Mouse (Mus musculus) limb, embryonic 15.5 days (tissue): ENCODE measurements around the gene Mtus2. TPM values are rescaled to one million over a fixed set of nuclear protein-coding genes. Genes with fewer than 3 reads are reported as not detected.
"Not testable (repeated sequence)": the region's sequence is repeated elsewhere in the genome, so short reads cannot be mapped to it uniquely, and the experiment has no call there.

Source experiments
- ATAC-seq: fragments of 200-750 bp; cut with Nextera tagmentation; 2 replicates; pipeline ENCODE4 v1.8.0; 2017; ENCODE audit warnings: low read depth, moderate TSS enrichment; ENCODE audit not compliant: insufficient number of reproducible peaks, low FRiP score, low TSS enrichment
- H3K27ac ChIP-seq: fragments of 300-500 bp; sonication (generic); 2 replicates; pipeline ENCODE4 v1.5.1; 2015; ENCODE audit warnings: moderate library complexity, mild to moderate bottlenecking, inconsistent platforms
- H3K27me3 ChIP-seq: fragments of 300-500 bp; sonication (generic); 2 replicates; pipeline ENCODE4 v1.6.1; 2015; ENCODE audit warnings: inconsistent platforms
- H3K36me3 ChIP-seq: fragments of 300-500 bp; sonication (generic); 2 replicates; pipeline ENCODE4 v1.6.1; 2015; ENCODE audit warnings: inconsistent platforms
- H3K4me1 ChIP-seq: fragments of 300-500 bp; sonication (generic); 2 replicates; pipeline ENCODE4 v1.6.1; 2015; ENCODE audit warnings: inconsistent platforms
- H3K4me2 ChIP-seq: fragments of 300-500 bp; sonication (generic); 2 replicates; pipeline ENCODE4 v1.6.1; 2015; ENCODE audit warnings: mild to moderate bottlenecking, inconsistent platforms
- H3K4me3 ChIP-seq: fragments of 300-500 bp; sonication (generic); 2 replicates; pipeline ENCODE4 v1.5.1; 2015; ENCODE audit warnings: mild to moderate bottlenecking, inconsistent platforms
- H3K9ac ChIP-seq: fragments of 300-500 bp; sonication (generic); 2 replicates; pipeline ENCODE4 v1.6.1; 2015; ENCODE audit warnings: inconsistent platforms
- H3K9me3 ChIP-seq: fragments of 300-500 bp; sonication (generic); 2 replicates; pipeline ENCODE4 v1.6.1; 2016; ENCODE audit warnings: inconsistent platforms
- WGBS: fragments of 180-500 bp; shearing (Covaris S2); methylation state at CpG from one replicate; pipeline ENCODE4 v1.1.7; 2015; 5-methylcytosine and 5-hydroxymethylcytosine counted together
- polyA plus RNA-seq: library from polyadenylated mRNA; unstranded; fragments of >200 nt; fragmentation: Nextera tagmentation; extraction: Ambion mirVana; gene quantifications from 2 replicates; pipeline ENCODE4 v1.2.1, GENCODE M21; 2015

Gene Mtus2
- polyA plus RNA-seq, 1 experiment from 2014 or later = 6.0 TPM

DNA sequence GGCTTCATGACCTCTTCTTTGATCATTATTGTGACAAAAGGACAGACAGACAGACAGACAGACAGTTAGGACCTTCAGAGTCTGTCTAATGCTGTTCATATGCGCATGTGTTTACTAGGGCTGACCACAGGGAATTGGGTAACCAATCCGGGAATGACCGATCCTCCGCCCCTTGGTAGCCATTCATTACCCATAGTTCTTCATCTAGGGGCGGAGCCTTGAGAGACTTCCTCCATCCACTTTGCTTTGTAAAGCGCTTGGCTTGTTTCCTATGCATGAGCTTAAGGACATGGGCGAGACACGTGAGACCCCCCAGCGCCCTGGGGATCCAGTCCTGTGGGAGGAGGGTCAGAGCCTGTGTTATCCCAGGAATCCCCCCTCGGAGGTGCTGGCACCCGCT is 345.8 kb downstream of the Mtus2 start:
- Histone ChIP-seq H3K36me3 (no peaks in the 10 kb centered on the region), H3K4me2 (no peak overlapping the region), H3K27me3 (no peaks in the 10 kb centered on the region), H3K27ac (no peak overlapping the region), H3K9me3 (no peaks in the 10 kb centered on the region), H3K4me1 (no peaks in the 10 kb centered on the region), H3K4me3 (peak overlapping the region; percentile 18), H3K9ac (no peak overlapping the region)
- 83% methylated on average over 11 of the region's 11 CpGs for WGBS
- no peak for ATAC-seq

DNA sequence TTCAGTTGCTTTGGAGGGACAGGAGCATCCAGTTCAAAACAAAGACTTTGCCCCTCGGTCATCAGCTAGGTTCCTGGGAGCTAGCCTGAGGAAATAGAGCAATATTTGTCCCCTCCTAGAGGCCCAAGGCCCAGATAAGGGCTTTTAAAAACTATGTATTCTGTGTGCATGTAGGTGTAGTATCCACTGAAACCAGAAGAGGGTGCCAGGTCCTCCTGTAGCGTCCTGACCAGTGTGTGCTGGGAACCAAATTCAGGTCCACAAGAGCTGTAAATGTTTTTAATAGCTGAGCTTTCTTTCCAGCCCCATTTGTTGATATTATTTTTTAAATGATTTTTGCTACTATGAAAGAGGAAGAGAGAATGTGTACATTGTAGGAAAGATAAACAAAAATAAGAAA is 347.0 kb downstream of the Mtus2 start:
- WGBS = 83% methylated on average over 2 of the region's 2 CpGs
- Histone ChIP-seq H3K27ac (no peak overlapping the region), H3K9ac (no peak overlapping the region), H3K4me3 (no peak overlapping the region), H3K9me3 (no peaks in the 10 kb centered on the region), H3K4me1 (no peaks in the 10 kb centered on the region), H3K4me2 (no peak overlapping the region), H3K27me3 (no peaks in the 10 kb centered on the region), H3K36me3 (no peaks in the 10 kb centered on the region)
- ATAC-seq = no peak

DNA sequence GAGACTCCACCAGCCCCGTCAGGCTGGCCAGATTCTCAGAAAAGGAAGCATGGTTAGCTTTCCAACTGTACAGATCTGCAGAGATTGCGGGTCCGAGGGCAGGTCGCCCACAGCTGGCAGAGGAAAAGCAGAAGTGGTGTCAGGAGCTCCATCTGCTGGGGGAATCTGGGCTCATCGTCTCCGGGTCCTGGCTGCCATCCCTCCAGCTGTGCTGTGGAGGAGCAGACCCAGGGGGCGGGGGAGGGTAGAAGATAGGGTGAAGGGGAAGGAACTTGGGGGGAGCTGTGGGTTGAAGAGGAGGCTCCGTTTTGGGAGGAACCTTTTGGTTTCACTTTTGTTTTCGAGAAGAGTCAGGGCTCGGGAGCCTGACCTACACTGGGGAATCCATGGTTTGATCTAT is 353.7 kb downstream of the Mtus2 start:
- Histone ChIP-seq H3K36me3 (no peaks in the 10 kb centered on the region), H3K27me3 (no peaks in the 10 kb centered on the region), H3K4me2 (no peak overlapping the region), H3K9me3 (no peaks in the 10 kb centered on the region), H3K4me3 (no peak overlapping the region), H3K27ac (no peak overlapping the region), H3K4me1 (no peaks in the 10 kb centered on the region), H3K9ac (no peak overlapping the region)
- ATAC-seq = no peak
- WGBS = 57% methylated on average over 10 of the region's 10 CpGs

DNA sequence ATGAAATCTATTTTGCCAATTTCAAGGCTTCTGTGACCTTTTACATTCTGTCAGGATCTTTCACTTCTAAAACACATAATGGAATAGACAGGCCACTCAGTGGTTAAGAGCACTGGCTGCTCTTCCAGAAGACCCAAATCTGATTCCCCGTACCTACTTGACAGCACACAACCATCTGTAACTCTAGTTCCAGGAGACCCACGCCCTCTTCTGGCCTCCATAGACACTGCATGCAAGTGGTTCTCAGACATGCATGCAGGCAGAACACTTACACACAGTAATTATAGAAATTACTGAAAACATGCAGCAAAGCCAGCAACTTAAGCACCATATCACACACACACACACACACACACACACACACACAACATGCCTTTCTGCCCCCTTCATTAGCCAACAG is 355.3 kb downstream of the Mtus2 start:
- Histone ChIP-seq H3K4me2 (no peak overlapping the region), H3K4me1 (no peaks in the 10 kb centered on the region), H3K27ac (no peak overlapping the region), H3K4me3 (no peak overlapping the region), H3K36me3 (no peaks in the 10 kb centered on the region), H3K27me3 (no peaks in the 10 kb centered on the region), H3K9ac (no peak overlapping the region), H3K9me3 (no peaks in the 10 kb centered on the region)
- WGBS = 54% methylated on average over 2 of the region's 2 CpGs
- no peak for ATAC-seq

DNA sequence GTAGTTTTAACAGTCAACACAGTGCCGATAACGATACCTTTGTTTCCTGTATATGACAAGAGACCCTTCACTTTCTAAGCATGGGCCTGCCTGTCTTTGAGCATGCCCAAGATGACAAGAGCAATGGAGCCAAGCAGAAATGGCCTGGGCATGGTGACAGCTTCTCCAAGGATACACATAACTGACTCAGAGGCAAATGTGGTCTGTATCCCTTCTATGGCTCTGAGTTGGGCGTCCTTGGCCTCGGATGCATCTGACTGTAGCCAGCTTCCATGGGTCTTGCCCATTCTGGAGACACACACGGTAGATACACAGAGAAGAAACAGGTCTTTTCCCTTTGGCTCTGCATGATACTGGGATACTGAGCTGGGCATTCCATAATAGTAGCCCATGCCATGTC is 357.8 kb downstream of the Mtus2 start:
- WGBS = 95% methylated on average over 5 of the region's 5 CpGs
- ATAC-seq = no peak
- no peaks in the 10 kb centered on the region for H3K27me3 ChIP-seq
- no peak overlapping the region for H3K9ac ChIP-seq
- H3K27ac ChIP-seq = no peak overlapping the region
- H3K4me1 ChIP-seq = no peaks in the 10 kb centered on the region
- H3K9me3 ChIP-seq = no peaks in the 10 kb centered on the region
- no peak overlapping the region for H3K4me3 ChIP-seq
- H3K4me2 ChIP-seq = no peak overlapping the region
- H3K36me3 ChIP-seq = no peaks in the 10 kb centered on the region

DNA sequence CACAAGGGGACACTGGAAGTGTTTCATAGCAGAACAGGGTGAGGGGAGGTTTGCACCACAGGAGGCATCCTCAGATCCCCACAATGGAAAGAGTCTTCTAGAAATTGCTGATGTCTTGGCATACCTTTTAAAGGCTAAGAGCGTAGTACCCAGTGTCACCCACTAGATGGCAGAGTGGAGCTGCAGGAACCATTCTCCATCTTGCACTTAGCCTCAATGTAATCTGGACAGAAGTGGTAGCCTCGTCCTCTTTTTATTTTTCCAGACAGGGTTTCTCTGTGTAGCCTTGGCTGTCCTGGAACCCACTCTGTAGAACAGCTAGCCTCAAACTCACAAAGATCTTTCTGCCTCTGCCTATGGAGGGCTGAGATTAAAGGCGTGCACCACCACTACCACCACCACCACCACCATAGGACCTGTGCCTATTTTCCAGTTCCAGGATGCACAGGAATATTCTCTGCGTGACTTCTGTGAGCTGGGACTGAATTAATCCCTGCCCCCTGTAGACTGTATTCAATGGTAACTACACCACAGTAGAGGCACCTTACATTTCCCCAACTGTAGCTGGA is 368.3 kb downstream of the Mtus2 start:
- Histone ChIP-seq H3K9me3 (no peaks in the 10 kb centered on the region), H3K4me2 (no peak overlapping the region), H3K9ac (no peak overlapping the region), H3K4me3 (no peak overlapping the region), H3K27me3 (no peaks in the 10 kb centered on the region), H3K36me3 (no peaks in the 10 kb centered on the region), H3K27ac (no peak overlapping the region), H3K4me1 (no peaks in the 10 kb centered on the region)
- ATAC-seq = no peak
- WGBS = 43% methylated on average over 4 of the region's 4 CpGs

DNA sequence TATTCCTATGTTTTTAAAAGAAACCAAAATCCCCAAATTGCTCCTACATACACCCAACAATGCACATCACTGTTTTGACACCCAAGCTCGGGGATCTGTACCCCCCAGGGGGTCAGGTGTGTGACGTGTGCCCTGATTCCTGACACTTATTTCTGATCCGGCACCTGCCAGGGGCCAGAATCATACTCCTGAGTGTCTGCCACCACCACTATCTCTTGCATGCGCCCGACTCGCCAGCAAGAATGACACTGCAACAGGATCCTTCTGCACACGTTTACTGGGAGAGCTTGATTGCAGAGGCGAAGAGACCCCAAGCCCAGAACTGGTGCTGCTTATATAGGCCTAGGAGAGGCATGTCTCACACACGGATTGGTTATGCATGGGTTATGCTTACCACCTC is 369.2 kb downstream of the Mtus2 start:
- not testable (repeated sequence) for H3K4me3 ChIP-seq, H3K9me3 ChIP-seq, H3K9ac ChIP-seq, ATAC-seq, H3K4me1 ChIP-seq, H3K27me3 ChIP-seq, H3K27ac ChIP-seq, H3K36me3 ChIP-seq, H3K4me2 ChIP-seq
- 91% methylated on average over 9 of the region's 9 CpGs for WGBS

DNA sequence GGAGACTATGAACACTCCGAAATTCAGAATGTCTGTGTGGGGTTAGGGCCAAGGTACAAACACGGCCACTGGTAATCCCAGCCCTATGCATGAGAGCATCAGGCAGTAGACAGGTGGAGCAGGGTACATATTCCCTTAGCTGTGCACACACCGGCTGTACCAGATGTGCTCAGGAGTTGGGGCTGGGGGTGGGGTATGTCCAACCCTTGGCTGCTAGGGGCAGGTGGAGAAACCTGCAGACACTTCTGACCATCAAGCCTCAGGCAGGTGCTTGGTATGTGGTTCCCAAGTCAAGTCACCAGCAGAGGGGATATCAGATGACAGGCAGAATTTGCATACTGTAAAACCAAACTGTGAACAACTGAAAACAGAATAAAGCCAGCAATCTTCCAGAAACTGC is 371.9 kb downstream of the Mtus2 start:
- Histone ChIP-seq H3K36me3 (peaks cover 20% of the 10 kb centered on the region), H3K4me3 (no peak overlapping the region), H3K27ac (no peak overlapping the region), H3K27me3 (no peaks in the 10 kb centered on the region), H3K9me3 (no peaks in the 10 kb centered on the region), H3K9ac (no peak overlapping the region), H3K4me1 (no peaks in the 10 kb centered on the region), H3K4me2 (no peak overlapping the region)
- no peak for ATAC-seq
- WGBS = 78% methylated on average over 3 of the region's 3 CpGs

DNA sequence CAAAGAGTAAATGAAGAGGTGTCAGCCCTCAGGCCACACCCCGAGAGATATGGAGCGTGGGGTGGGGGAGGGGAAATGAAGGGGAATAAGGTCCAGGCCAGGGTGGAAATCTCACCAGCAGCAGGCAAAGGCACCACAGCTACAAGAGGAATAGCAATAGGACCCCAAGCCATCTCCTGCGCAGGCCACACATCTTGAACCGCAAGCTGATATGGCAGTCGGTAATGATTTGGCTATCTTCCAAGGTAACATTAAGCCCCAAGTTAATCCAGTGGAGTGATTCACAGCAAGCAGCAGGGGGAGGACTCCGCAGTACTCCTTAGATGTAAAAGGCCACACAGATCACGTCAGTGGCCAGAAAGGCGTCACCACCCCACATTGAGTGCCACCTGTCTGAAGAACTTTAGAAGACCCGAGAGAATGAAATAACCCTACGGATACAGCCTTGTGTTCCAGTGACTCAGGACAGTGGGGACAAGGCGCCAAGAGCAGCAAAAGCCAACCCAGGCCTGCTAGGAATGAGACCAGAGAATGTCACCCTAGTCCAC is 374.2 kb downstream of the Mtus2 start:
- no peak overlapping the region for H3K4me3 ChIP-seq
- no peaks in the 10 kb centered on the region for H3K27me3 ChIP-seq
- peaks cover 32% of the 10 kb centered on the region for H3K36me3 ChIP-seq
- no peaks in the 10 kb centered on the region for H3K9me3 ChIP-seq
- H3K4me1 ChIP-seq = no peaks in the 10 kb centered on the region
- no peak overlapping the region for H3K4me2 ChIP-seq
- ATAC-seq = no peak
- no peak overlapping the region for H3K27ac ChIP-seq
- no peak overlapping the region for H3K9ac ChIP-seq
- WGBS = 67% methylated on average over 11 of the region's 11 CpGs

DNA sequence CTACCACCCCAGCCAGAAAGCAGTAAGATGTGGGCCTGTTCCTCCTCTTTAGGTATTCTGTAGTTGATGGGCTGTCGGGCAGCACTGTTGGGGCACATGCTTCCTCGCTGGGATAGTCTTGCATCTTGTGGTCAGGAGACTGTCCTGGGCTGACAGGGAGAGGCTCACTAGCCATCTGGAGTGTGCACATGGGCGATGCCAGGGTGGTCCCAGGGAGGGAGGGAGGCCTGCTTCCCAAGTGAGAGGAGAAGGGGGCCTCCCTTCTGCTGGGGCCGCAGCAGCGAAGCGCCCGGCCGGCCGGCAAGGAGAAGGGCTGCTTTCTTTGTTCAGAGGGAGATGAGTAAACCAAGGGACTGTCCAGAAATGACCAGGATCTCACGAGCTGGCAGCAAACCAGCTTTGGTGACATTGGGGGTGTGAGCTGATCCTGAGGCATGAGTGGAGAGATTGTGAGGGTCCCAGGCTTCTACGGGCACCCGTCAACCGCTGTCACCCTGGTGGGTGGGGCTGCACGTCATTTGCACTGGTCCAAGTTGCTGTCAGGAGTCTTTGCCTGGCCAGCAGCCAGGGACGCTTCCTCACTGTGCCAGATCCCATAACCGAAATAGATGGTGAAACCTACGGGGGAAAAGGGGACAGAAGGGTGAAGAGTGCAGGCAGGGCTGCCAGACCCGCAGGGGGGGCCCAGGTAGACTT is 375.0 kb downstream of the Mtus2 start:
- Histone ChIP-seq H3K4me2 (no peak overlapping the region), H3K9me3 (no peaks in the 10 kb centered on the region), H3K27ac (no peak overlapping the region), H3K4me3 (no peak overlapping the region), H3K4me1 (no peaks in the 10 kb centered on the region), H3K27me3 (no peaks in the 10 kb centered on the region), H3K9ac (no peak overlapping the region), H3K36me3 (peaks cover 36% of the 10 kb centered on the region)
- 86% methylated on average over 18 of the region's 18 CpGs for WGBS
- no peak for ATAC-seq

DNA sequence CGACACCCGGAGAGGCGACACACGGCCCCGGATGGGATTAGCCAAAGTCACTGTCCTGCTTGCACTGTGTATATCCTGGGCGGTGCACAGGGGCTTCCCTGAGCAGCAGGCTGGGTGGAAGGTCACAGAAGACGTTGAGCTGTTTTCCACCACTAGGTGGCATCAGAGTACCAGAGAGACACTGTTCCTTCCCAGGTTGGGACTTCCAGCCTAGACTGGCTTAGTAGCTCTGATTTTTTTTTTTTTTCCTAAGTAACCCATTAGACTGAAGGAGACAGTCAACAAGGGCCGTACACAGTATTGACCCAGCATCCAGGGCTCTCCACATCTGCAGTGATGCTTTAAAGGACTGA is 375.5 kb downstream of the Mtus2 start:
- no peaks in the 10 kb centered on the region for H3K9me3 ChIP-seq
- H3K4me1 ChIP-seq = no peaks in the 10 kb centered on the region
- H3K9ac ChIP-seq = no peak overlapping the region
- peak; percentile 40; the same call in 1 of the 2 replicates for ATAC-seq
- no peak overlapping the region for H3K27ac ChIP-seq
- H3K4me3 ChIP-seq = no peak overlapping the region
- WGBS = 40% methylated on average over 8 of the region's 8 CpGs
- H3K27me3 ChIP-seq = no peaks in the 10 kb centered on the region
- no peak overlapping the region for H3K4me2 ChIP-seq
- H3K36me3 ChIP-seq = peaks cover 36% of the 10 kb centered on the region

DNA sequence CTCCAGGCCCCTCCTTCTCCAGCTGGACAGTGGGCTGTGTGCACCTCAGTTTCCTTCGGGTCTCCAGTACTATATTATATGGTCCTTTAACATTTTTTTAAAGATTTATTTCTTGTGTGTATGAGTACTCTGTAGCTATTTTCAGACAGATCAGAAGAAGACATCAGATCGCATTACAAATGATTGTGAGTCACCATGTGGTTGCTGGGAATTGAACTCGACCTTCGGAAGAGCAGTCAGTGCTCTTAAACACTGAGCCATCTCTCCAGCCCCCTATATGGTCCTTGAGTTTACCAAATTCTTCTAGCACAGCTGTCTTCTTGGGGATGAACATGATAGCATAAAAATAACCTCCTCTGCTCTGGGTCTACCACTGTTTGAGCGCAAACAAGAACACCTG is 382.0 kb downstream of the Mtus2 start:
- no peaks in the 10 kb centered on the region for H3K9me3 ChIP-seq
- H3K9ac ChIP-seq = no peak overlapping the region
- 86% methylated on average over 5 of the region's 5 CpGs for WGBS
- peaks cover 19% of the 10 kb centered on the region for H3K4me1 ChIP-seq
- no peak overlapping the region for H3K27ac ChIP-seq
- no peak for ATAC-seq
- H3K4me3 ChIP-seq = no peak overlapping the region
- H3K4me2 ChIP-seq = no peak overlapping the region
- H3K27me3 ChIP-seq = no peaks in the 10 kb centered on the region
- peaks cover 23% of the 10 kb centered on the region for H3K36me3 ChIP-seq
